Mouse (Mus musculus) cerebellum, adult 8-10 months (tissue): ENCODE data around the gene Rph3al.

Experiments used
- DNase-seq: peaks from one replicate; pipeline ENCODE4 v3.0.0; 2022

Gene Rph3al

DNA sequence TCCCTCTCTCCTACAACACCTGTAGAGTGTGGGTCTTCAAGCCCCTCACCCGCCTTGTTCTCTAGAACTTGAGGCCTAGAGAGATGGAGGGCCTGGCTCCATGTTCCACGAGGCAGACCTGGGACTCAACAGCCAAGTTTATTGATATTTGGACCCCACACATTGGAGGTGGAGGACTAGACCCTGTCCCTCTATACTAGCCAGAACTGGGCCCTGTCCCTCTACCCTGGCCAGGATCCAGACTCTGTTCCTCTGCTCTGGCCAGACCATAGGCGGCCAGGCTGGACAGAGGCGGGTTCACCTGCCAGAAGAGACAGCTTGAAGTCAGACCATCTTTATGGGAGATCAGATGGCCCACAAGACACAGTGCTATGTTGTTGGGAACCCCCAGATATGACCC lies 136.9 kb downstream of the Rph3al start:
- no peak for DNase-seq

DNA sequence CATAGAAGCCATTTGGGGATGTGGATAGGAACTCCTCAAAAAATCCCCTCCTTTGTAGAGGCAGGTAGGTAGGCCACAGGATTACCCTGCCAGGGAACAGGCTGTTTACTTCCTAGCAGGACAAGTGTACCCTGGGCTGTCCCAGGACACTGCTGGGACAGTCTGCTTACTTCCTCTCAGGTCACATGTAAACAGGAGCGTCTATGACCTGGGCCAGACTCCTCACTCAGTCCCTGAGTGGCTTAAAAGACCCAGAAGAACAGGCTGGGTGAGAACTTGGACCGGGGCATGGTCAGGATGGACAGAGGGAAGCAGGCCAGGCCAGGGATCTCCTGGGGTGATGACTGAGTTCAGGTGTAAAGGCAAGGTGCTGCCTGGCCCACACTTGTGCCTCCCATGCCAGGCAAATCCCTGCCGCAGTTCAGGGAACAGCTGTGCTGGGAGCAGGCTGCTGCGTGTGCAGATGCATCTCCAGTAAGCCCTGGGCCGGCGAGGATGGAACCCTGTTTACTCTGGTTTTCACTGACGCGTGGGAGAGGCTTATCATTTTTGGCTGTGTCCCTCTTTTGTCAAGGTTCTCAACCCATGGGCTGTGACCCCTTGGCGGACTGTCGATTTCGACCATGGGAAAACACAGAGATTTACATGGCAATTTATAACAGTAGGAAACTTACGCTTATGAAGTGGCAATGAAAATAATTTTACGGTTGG lies 141.5 kb downstream of the Rph3al start:
- no peak for DNase-seq

DNA sequence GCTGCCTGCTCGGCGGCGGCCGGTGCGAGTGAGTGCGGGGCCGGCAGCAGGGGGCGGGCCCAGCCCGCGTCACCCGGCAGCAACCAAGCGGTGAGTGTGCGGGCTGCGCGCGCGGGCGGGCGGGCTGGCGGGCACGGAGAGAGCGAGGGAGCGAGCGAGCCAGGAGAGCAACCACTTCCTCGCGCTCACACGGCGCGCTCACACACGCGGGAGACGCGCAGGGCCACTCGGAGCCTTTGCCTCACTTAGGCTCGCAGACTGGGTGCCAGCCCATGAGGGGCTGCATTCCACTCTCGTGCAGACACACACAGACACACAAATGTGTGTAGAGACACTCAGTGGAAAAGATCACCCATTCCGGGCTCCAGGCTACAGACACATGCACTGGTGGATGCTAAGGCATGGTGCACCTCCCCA lies 142.2 kb downstream of the Rph3al start, which contains the start of gene Doc2b:
Gene Doc2b (minus strand): TSS at position 21 of the 417 bp plus-strand sequence.
- DNase-seq: peak; percentile 43

DNA sequence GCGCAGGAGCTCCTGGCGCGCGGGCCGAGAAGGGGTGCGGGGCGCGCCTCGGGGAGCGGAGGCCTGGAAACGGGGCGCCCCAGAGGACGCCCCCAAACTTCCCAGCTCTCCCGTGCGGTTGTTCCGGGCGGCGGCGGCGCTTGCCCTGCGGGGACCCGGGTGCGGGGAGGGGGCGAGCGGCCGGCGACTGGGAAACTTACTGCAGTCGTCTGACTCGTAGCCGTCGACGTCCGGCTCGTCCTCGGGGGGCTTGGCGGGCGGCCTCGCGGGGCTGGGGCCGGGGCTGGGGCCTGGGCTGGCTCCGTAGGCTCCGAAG lies 142.9 kb downstream of the Rph3al start:
- DNase-seq: no peak

DNA sequence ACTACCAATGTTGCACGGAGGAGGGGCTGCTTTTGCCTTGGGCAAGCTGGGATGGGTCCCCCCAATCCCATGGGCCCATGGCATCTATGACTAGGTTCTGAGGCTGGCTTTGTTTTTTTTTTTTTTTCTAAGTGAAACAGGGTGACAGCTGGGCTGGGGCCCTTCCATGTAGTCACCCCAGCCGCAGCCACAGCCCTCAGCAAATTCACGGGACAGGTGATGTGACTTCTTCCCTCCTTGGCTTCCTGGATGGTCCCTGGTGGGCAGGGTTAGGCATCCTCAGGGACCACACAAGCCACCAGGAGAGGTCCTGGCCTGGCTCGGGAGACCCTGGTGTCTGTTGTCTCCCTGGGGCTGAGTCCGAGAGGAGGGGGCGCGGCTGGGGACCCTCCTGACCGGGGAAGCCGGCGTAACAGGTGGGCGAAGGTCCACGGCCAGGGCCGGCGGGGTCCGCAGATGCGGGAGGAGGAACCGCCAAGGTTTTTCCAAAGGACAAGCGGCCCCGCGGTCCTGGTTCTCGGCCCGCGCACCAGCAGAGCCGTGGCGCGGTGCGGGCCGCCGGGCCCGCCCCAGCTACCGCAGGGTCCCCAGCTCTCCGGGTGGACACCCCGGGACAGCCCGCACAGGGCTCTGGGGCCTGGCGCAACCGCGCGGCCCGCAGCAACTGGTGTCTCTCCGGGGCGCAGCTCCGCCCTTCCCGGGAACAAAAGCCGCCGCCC lies 143.5 kb downstream of the Rph3al start:
- no peak for DNase-seq

DNA sequence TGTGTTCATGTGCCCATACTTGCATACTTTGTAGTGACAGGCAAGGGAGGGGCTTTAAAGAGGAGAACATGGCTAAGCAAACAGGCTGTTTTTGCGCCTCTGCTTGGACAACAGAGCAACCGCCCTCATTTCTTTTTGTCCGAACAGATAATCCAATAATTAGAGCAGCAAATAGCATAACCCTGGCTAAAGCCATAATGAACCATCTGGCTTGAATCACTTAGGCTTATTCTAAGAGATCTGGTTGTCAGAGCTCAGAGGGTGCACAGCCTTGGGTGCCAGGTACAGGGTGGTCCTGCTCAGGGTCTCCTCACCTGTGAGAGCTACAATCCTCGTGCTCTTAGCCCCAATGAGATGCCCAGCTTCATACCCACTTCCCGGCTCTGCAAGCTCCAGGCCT lies 144.9 kb downstream of the Rph3al start:
- no peak for DNase-seq

DNA sequence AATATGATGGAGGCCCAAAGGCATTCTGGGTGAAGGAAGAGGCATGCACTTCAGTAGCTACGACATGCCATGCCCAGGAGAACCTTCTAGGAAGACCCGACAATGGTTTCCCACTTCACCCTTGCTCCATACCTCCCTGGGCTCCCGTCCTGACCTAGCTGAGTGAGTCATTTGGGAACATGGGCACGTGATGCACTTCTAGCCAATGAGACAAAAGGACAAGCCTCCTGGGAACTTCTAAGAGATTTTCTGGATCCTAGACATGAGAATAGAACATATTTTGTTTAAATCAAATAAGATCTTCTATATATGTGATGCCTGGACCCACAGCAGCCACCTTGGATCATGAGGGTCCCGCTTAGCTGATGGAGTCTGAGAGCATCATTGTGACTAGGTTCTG lies 145.7 kb downstream of the Rph3al start:
- DNase-seq: no peak

DNA sequence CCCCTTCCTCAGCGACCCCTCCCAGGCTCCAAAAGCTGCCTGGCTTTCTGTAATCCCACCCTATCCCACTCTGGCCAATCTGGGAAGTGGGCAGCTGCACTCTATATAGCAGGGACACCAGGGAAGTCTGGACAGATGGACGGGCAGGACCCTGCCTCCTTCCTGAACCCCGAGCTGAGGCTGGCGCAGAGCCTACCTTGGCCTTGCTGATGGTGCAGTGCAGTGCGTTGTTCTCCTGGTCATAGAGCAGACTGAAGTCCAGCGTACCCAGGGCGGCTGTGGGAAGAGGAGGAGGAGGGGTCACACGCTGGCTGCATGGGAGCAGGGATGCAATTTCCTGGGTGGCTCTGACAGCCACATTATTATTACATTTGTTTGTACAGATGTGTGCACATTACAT lies 152.3 kb downstream of the Rph3al start:
- DNase-seq: no peak

DNA sequence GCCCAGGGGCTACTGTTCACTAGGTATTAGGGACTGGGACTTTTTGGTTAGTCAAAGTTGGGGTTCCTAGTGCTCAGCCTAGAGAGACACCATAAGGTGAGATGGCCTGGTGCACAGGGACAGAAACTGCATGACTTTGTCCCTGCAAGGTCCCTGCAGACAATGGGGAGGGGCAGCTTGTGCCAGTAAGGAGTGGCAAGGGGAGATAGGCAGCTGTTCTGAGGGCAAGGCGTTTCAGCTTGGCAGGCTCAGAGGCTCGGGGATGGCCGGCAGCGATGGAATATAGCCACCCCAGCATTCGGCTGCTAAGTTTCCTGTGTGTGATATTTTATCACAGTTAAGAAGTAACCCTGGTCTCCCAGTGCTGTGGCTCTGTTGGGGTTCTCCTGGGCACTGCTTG lies 154.4 kb downstream of the Rph3al start:
- DNase-seq: no peak

DNA sequence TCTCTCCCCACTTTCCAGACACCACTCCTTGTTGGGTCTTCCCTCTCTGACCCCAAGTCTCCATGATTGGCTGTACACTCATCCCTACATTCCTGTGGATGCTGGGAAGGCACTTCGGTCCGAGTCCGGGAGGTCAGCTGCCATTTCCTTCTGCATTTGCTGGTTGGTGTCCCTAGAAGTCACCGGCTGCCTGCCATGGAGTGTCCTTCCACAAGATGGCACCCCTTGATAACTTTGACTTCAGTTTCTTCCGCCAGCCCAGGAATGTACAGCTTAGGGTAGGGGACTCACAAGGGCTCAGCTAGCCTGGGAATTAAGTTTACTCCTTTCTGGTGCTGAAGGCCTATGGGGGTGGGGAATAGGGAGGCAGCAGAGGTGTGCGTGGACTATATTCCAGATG lies 156.3 kb downstream of the Rph3al start:
- DNase-seq: peak; percentile 74
